Mouse (Mus musculus): ENCODE data around the gene Scfd1. TPM values are rescaled to one million over a fixed set of nuclear protein-coding genes. Genes with fewer than 3 reads are reported as not detected.

Gene Scfd1
- total and polyA plus RNA-seq, 2 experiments = 7.1 to 75.8 TPM

DNA sequence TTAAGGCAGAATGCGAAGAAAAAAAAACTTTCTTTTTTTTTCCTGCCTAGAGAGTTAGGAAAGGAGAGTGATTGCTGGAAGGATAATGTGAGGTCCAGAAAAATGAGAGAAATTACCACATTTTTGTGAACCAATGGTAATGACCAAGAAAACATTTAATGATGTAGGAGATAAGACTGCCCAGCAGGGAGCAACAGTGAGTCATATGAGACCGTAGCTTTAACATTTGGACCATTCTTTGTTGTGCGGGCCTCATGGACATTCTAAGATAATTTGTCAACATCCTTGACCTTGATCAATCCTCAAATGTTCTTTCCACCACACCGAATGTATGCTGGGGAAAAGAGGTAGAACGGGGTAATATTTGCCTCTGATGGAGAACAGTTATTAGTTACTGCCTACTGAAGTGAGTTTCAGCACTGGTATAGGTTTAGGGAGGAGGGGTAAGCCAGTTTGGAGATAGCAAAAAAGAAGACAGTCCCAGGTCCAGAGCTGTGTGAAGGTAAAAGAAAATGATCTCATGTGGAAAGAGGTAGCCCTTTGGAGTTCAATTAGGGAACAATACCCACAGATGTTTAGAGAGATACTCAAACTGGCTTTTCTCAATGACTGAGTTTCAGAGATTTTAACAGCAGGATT is 24.9 kb downstream of the Scfd1 start:
- no peak for DNase-seq (ENCODE audit: extremely low read depth, low read depth, low spot score)
- TF ChIP-seq POLR2A (IDR thresholded peaks at IDR 0.05; ENCODE audit: extremely low read depth, insufficient read depth, low read length) = no peak
- TF ChIP-seq CTCF (IDR thresholded peaks at IDR 0.05; ENCODE audit: low read depth, low read length) = no peak
- H3K36me3 ChIP-seq (ENCODE audit: control insufficient read depth, insufficient read depth, low read length) = peaks cover 59% of the 10 kb centered on the region

DNA sequence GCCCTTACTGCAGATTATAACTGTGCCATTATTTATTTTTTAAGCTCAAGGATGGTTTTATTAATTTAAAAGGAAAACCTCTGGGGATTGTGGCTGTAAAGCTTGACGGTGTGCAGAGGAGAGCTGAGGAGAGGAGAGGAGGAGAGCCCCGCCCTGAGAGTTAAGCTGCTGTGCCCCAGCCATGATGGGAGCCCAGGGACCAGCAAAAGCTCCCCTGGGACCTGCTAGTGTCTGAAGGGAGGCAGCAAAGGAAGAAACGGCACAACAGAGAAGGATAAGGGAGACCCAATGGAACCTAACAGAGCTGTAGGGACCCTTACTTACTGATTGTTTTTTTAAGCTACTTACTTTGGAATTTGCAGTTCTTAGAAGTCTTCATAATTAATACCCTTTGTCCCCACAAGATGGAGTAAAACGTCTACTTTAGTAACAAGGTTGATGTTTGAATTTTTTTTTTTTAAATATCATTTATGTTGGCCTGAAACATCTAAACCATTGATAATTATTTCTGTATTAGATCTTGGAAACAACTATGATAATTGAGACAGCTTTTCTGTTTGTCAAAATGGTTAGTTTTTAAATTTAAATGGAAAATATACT is 26.8 kb downstream of the Scfd1 start:
- H3K27me3 ChIP-seq (ENCODE audit: control insufficient read depth, insufficient read depth, low read length) = no peaks in the 10 kb centered on the region
- H3K79me2 ChIP-seq (ENCODE audit: control insufficient read depth, insufficient read depth, low read length) = no peaks in the 10 kb centered on the region; the same call in 1 of the 2 replicates
- H3K27ac ChIP-seq (replicated peaks; ENCODE audit: insufficient read depth, low read depth, low read length) = no peak overlapping the region
- H3K4me1 ChIP-seq (ENCODE audit: control insufficient read depth, insufficient read depth, low read length) = no peaks in the 10 kb centered on the region
- WGBS = 81% methylated on average over 4 of the region's 4 CpGs
- TF ChIP-seq CTCF (IDR thresholded peaks at IDR 0.05; ENCODE audit: low read depth, low read length) (no peak), POLR2A (IDR thresholded peaks at IDR 0.05; ENCODE audit: extremely low read depth, insufficient read depth, low read length) (no peak)
- H3K4me3 ChIP-seq (ENCODE audit: insufficient read depth, low read depth, low read length) = no peak overlapping the region
- DNase-seq (ENCODE audit: extremely low read depth, low read depth, low spot score) = no peak
- H3K36me3 ChIP-seq (ENCODE audit: control insufficient read depth, insufficient read depth, low read length) = peaks cover 52% of the 10 kb centered on the region
- no peak overlapping the region for H3K9ac ChIP-seq (ENCODE audit: low read depth, low read length)

More for the DNA sequence above, 24.9 kb downstream of the Scfd1 start:
- Histone ChIP-seq H3K27ac (replicated peaks; ENCODE audit: insufficient read depth, low read depth, low read length) (no peak overlapping the region), H3K4me3 (ENCODE audit: insufficient read depth, low read depth, low read length) (no peak overlapping the region), H3K27me3 (ENCODE audit: control insufficient read depth, insufficient read depth, low read length) (no peaks in the 10 kb centered on the region), H3K4me1 (ENCODE audit: control insufficient read depth, insufficient read depth, low read length) (no peaks in the 10 kb centered on the region), H3K9ac (ENCODE audit: low read depth, low read length) (no peak overlapping the region), H3K79me2 (ENCODE audit: control insufficient read depth, insufficient read depth, low read length) (no peaks in the 10 kb centered on the region; the same call in 1 of the 2 replicates)
- 82% methylated on average over 5 of the region's 5 CpGs for WGBS

DNA sequence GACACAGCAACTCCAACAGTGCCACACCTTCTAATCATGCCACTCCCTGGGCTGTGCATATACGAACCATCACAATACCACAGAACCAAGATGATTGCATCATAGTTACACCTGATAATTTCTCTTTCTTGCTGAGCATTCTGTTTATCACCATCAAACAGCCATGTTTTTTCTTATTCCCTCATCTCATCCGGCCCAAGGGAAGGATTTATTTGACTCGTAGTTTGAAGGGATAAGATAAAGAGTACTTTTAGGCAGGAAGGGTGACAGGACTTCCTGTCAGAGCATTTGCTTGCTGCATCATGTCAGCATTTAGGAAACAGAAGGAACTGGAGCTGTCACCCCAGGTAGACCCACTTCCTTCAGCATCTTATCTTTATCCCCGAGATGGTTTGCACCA is 34.1 kb downstream of the Scfd1 start:
- H3K4me3 ChIP-seq (ENCODE audit: insufficient read depth, low read depth, low read length) = no peak overlapping the region
- TF ChIP-seq CTCF (IDR thresholded peaks at IDR 0.05; ENCODE audit: low read depth, low read length) = no peak
- TF ChIP-seq POLR2A (IDR thresholded peaks at IDR 0.05; ENCODE audit: extremely low read depth, insufficient read depth, low read length) = no peak
- DNase-seq (ENCODE audit: extremely low read depth, low read depth, low spot score) = no peak
- H3K27ac ChIP-seq (replicated peaks; ENCODE audit: insufficient read depth, low read depth, low read length) = no peak overlapping the region
- 85% methylated on average over 4 of the region's 4 CpGs for WGBS
- no peaks in the 10 kb centered on the region for H3K79me2 ChIP-seq (ENCODE audit: control insufficient read depth, insufficient read depth, low read length)
- H3K4me1 ChIP-seq (ENCODE audit: control insufficient read depth, insufficient read depth, low read length) = no peaks in the 10 kb centered on the region
- H3K27me3 ChIP-seq (ENCODE audit: control insufficient read depth, insufficient read depth, low read length) = no peaks in the 10 kb centered on the region
- H3K9ac ChIP-seq (ENCODE audit: low read depth, low read length) = no peak overlapping the region
- peaks cover 45% of the 10 kb centered on the region for H3K36me3 ChIP-seq (ENCODE audit: control insufficient read depth, insufficient read depth, low read length)

DNA sequence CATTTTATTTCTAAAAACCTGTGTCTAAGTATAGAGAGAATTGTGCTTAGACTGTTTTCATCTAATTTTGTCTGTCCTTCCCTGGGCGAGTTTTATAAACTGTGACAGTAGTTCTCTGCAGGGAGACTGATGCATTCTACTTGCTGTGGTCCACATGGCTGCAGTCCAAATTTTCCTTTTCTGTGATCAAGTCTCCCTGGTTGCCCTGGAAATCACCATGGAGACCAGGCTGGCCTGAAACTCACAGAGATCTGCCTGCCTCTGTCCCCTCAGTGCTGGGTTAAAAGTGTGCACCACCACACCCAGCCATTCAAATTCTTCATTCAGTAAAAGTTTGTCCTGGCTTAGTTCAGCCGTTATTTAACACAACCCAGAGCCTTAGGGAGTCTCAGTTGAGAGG is 60.2 kb downstream of the Scfd1 start:
- DNase-seq (ENCODE audit: extremely low read depth, low read depth, low spot score) = no peak
- H3K4me1 ChIP-seq (ENCODE audit: control insufficient read depth, insufficient read depth, low read length) = no peaks in the 10 kb centered on the region
- no peaks in the 10 kb centered on the region for H3K27me3 ChIP-seq (ENCODE audit: control insufficient read depth, insufficient read depth, low read length)
- TF ChIP-seq CTCF (IDR thresholded peaks at IDR 0.05; ENCODE audit: low read depth, low read length) = no peak
- TF ChIP-seq POLR2A (IDR thresholded peaks at IDR 0.05; ENCODE audit: extremely low read depth, insufficient read depth, low read length) = no peak
- WGBS = 95% methylated on average over 2 of the region's 2 CpGs
- H3K27ac ChIP-seq (replicated peaks; ENCODE audit: insufficient read depth, low read depth, low read length) = no peak overlapping the region
- no peak overlapping the region for H3K4me3 ChIP-seq (ENCODE audit: insufficient read depth, low read depth, low read length)
- H3K9ac ChIP-seq (ENCODE audit: low read depth, low read length) = no peak overlapping the region
- no peaks in the 10 kb centered on the region for H3K79me2 ChIP-seq (ENCODE audit: control insufficient read depth, insufficient read depth, low read length)
- H3K36me3 ChIP-seq (ENCODE audit: control insufficient read depth, insufficient read depth, low read length) = peaks cover 54% of the 10 kb centered on the region

DNA sequence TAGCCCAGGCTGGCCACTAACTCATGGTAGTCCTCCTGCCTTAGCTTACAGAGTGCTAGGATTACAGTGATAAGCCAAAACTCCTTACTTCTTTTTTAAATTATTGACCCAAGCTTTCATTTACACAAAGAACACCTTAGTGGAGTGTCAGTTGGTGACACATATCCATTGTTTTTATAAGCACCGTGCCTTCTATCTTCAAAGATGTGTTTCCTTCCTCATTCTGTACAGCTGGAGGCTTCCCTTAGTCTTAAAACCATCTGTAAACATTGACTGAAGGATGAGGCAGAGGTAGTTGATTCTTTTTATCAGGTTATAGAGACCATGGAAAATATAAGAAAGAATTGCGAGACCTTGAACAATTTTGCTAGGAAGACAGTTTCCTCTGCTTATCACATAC is 61.0 kb downstream of the Scfd1 start:
- no peak overlapping the region for H3K27ac ChIP-seq (replicated peaks; ENCODE audit: insufficient read depth, low read depth, low read length)
- no peaks in the 10 kb centered on the region for H3K79me2 ChIP-seq (ENCODE audit: control insufficient read depth, insufficient read depth, low read length)
- H3K9ac ChIP-seq (ENCODE audit: low read depth, low read length) = no peak overlapping the region
- TF ChIP-seq CTCF (IDR thresholded peaks at IDR 0.05; ENCODE audit: low read depth, low read length) = no peak
- no peak for TF ChIP-seq POLR2A (IDR thresholded peaks at IDR 0.05; ENCODE audit: extremely low read depth, insufficient read depth, low read length)
- peaks cover 50% of the 10 kb centered on the region for H3K36me3 ChIP-seq (ENCODE audit: control insufficient read depth, insufficient read depth, low read length)
- DNase-seq (ENCODE audit: extremely low read depth, low read depth, low spot score) = no peak
- H3K27me3 ChIP-seq (ENCODE audit: control insufficient read depth, insufficient read depth, low read length) = no peaks in the 10 kb centered on the region
- no peaks in the 10 kb centered on the region for H3K4me1 ChIP-seq (ENCODE audit: control insufficient read depth, insufficient read depth, low read length)
- no peak overlapping the region for H3K4me3 ChIP-seq (ENCODE audit: insufficient read depth, low read depth, low read length)
- WGBS = 89% methylated on average over 2 of the region's 2 CpGs

DNA sequence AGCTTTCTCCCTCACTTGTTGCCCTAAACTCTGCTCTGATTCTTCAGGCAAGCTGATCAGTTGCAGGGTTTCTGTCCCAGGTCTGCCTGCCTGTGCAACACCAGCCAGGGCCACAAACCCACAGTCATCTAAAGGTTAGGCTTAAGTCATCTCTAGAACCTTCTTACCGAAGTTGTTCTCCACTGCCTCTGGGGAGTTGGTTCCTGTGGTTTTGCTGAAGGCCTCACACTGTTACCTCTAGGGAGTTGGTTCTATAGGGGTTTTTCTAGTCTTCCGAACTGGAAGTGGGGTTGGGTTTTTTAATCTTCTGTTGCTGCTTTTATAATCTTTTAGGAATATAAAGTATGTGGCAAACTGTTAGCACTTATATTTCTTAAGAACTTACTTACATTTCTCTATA is 72.0 kb downstream of the Scfd1 start:
- Histone ChIP-seq H3K27ac (replicated peaks; ENCODE audit: insufficient read depth, low read depth, low read length) (no peak overlapping the region), H3K4me3 (ENCODE audit: insufficient read depth, low read depth, low read length) (no peak overlapping the region), H3K9ac (ENCODE audit: low read depth, low read length) (no peak overlapping the region), H3K36me3 (ENCODE audit: control insufficient read depth, insufficient read depth, low read length) (peaks cover 50% of the 10 kb centered on the region), H3K27me3 (ENCODE audit: control insufficient read depth, insufficient read depth, low read length) (no peaks in the 10 kb centered on the region), H3K4me1 (ENCODE audit: control insufficient read depth, insufficient read depth, low read length) (no peaks in the 10 kb centered on the region), H3K79me2 (ENCODE audit: control insufficient read depth, insufficient read depth, low read length) (no peaks in the 10 kb centered on the region)
- WGBS = 95% methylated on average over 2 of the region's 2 CpGs
- no peak for DNase-seq (ENCODE audit: extremely low read depth, low read depth, low spot score)
- TF ChIP-seq POLR2A (IDR thresholded peaks at IDR 0.05; ENCODE audit: extremely low read depth, insufficient read depth, low read length) = no peak
- no peak for TF ChIP-seq CTCF (IDR thresholded peaks at IDR 0.05; ENCODE audit: low read depth, low read length)
